9 mouse cellular contexts compared by ENCODE assay signal in genomic region chr10:87586696-87587095, GRCm38 (mm10).
A peak's percentile ranks its signal among the peaks of the same experiment; 100 is the strongest.
DNase-seq lines count a peak whose midpoint lies in the region; ATAC-seq lines count a peak whose summit lies in the region.
"Had no signal": no experiment of that assay in that cellular context is flagged by ENCODE, and none has a peak within 500 bp of the region (broad histone marks: within the 10 kb centered on the region; RNA-seq: fewer than 3 reads in every experiment).

No protein-coding gene starts in this region.

- H3K36me3 ChIP-seq in heart, embryonic 12.5 days, result no peaks in the 10 kb centered on the region
- H3K36me3 ChIP-seq: embryonic facial prominence, embryonic 12.5 days had no signal

- ATAC-seq in heart, embryonic 12.5 days (ENCODE audit: insufficient number of reproducible peaks, low FRiP score), result no peak

- H3K27me3 ChIP-seq in heart, embryonic 12.5 days (replicated peaks), result no peaks in the 10 kb centered on the region
- H3K27me3 ChIP-seq: embryonic facial prominence, embryonic 12.5 days had no signal

- peak; percentile 24 to 52 for DNase-seq in heart, postnatal 14 days
- peak; percentile 32 for DNase-seq in urinary bladder, postnatal 14 days (ENCODE audit: low spot score)
- no peak for DNase-seq in urinary bladder, postnatal 10 days (ENCODE audit: low spot score)
- peak; percentile 73 for DNase-seq in forelimb bud, embryonic 11.5 days (ENCODE audit: low read depth, low spot score)
- DNase-seq in left cerebral cortex, adult 9 months (ENCODE audit: low spot score in 2 of 2), result no peak
- DNase-seq in natural killer cell, adult 2 months (ENCODE audit: low spot score in 2 of 2), result no peak
- no peak for DNase-seq in cerebellum, adult 11-12 months

- no peak overlapping the region for H3K27ac ChIP-seq in heart, embryonic 12.5 days (ENCODE audit: poor library complexity, severe bottlenecking)
- H3K27ac ChIP-seq: embryonic facial prominence, embryonic 12.5 days had no signal

- H3K4me1 ChIP-seq in heart, embryonic 12.5 days (replicated peaks), result no peaks in the 10 kb centered on the region
- H3K4me1 ChIP-seq: embryonic facial prominence, embryonic 12.5 days had no signal

- 0 out of 2 replicates have a peak, but pooled peaks cover 3% of the 10 kb centered on the region for H3K9me3 ChIP-seq in heart, embryonic 12.5 days (replicated peaks)
- H3K9me3 ChIP-seq: embryonic facial prominence, embryonic 12.5 days had no signal

- intact Hi-C loops in heart, postnatal 14 days (cut with DNase I), result no loop called here

- H3K4me2 ChIP-seq in heart, embryonic 12.5 days, result no peak overlapping the region
- H3K4me2 ChIP-seq: embryonic facial prominence, embryonic 12.5 days had no signal

- 77% methylated on average over 1 of the region's 1 CpGs for WGBS in heart, embryonic 12.5 days

- H3K9ac ChIP-seq in heart, embryonic 12.5 days, result no peak overlapping the region
- H3K9ac ChIP-seq: embryonic facial prominence, embryonic 12.5 days had no signal

- H3K4me3 ChIP-seq in heart, embryonic 12.5 days, result no peak overlapping the region
- H3K4me3 ChIP-seq: embryonic facial prominence, embryonic 12.5 days had no signal

Comparison
In these comparisons a context has a peak if more than half of its experiments do, and no peak if none do; other contexts are left out.
1. DNase-seq: peak in heart, postnatal 14 days (2 of 2), urinary bladder, postnatal 14 days (single experiment) and forelimb bud, embryonic 11.5 days (single experiment); none in urinary bladder, postnatal 10 days (single experiment), left cerebral cortex, adult 9 months (0 of 2), natural killer cell, adult 2 months (0 of 2) and cerebellum, adult 11-12 months (single experiment).